In the genomic region with DNA sequence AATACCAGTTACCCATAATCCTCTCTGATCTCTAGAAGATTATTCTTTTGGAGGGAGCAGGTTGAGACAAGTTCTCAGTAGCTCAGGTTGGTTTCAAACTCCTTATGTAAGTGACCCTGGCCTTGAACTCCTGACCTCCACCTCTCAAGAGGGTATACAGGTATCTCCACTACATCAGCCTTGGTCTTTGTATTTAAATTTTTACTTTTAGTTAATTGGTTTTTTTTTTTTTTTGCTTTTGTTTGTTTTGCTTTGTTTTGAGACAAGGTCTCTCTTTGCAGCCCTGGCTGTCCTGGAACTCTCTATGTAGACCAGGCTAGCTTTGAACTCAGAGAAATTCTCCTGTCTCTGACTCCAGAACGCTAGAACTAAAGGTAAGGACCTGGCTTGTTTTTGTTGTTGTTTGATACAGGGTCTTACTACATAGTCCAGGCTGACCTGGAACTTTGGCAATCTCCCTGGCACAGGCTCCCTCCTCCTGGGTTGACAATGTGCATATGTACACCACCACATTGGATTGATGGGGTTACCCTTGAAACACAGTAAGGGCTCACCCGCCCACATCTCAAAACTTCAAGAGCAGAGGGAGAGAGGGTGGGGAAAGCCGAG, we compare ENCODE assay signal across 12 mouse cellular contexts. TPM values are rescaled to one million over a fixed set of nuclear protein-coding genes. Genes with fewer than 3 reads are reported as not detected.
DNase-seq lines count a peak whose midpoint lies in the region; ATAC-seq and TF ChIP-seq lines count a peak whose summit lies in the region.
"Had no signal": no experiment of that assay in that cellular context is flagged by ENCODE, and none has a peak within 500 bp of the region (broad histone marks: within the 10 kb centered on the region; RNA-seq: fewer than 3 reads in every experiment).

No protein-coding gene starts in this region.

- H3K9ac ChIP-seq in liver, adult 2 months (ENCODE audit: low read depth, low read length), result peak overlapping the region; percentile 45
- H3K9ac ChIP-seq in liver, embryonic 11.5 days (ENCODE audit: low read depth, low read length), result no peak overlapping the region
- H3K9ac ChIP-seq in liver, embryonic 15.5 days, result no peak overlapping the region
- no peak overlapping the region for H3K9ac ChIP-seq in forebrain, embryonic 16.5 days (replicated peaks; ENCODE audit: low read depth, low read length)
- H3K9ac ChIP-seq: forebrain, embryonic 13.5 days; limb, embryonic 13.5 days had no signal

- intact Hi-C loops in heart, postnatal 14 days (cut with DNase I), result no loop called here

- H3K9me3 ChIP-seq in liver, embryonic 11.5 days (ENCODE audit: control insufficient read depth, low read length), result no peaks in the 10 kb centered on the region
- H3K9me3 ChIP-seq in liver, embryonic 15.5 days (replicated peaks), result no peaks in the 10 kb centered on the region
- no peaks in the 10 kb centered on the region for H3K9me3 ChIP-seq in forebrain, embryonic 16.5 days (ENCODE audit: control insufficient read depth, low read length)
- H3K9me3 ChIP-seq: forebrain, embryonic 13.5 days; limb, embryonic 13.5 days had no signal

- peak; percentile 30 for DNase-seq in heart, adult 8-10 months (ENCODE audit: low spot score)
- no peak for DNase-seq in heart, postnatal 14 days
- no peak for DNase-seq in liver, adult 2 months (ENCODE audit: extremely low read depth, low read depth, low spot score)
- no peak for DNase-seq in liver, embryonic 11.5 days (ENCODE audit: low spot score)
- no peak for DNase-seq in left cerebral cortex, adult 18-20 months (ENCODE audit: low spot score in 2 of 2)
- DNase-seq: thymus, postnatal 36 days had no signal

- H3K4me3 ChIP-seq in liver, adult 2 months (ENCODE audit: insufficient read depth, low read depth, low read length), result no peak overlapping the region
- no peak overlapping the region for H3K4me3 ChIP-seq in liver, embryonic 11.5 days (ENCODE audit: low read depth, low read length)
- H3K4me3 ChIP-seq in bone marrow macrophage, adult 2 months (ENCODE audit: insufficient read depth, low read length), result no peak overlapping the region
- H3K4me3 ChIP-seq in liver, embryonic 15.5 days (replicated peaks), result no peak overlapping the region
- no peak overlapping the region for H3K4me3 ChIP-seq in forebrain, embryonic 16.5 days (replicated peaks; ENCODE audit: low read length)
- H3K4me3 ChIP-seq: forebrain, embryonic 13.5 days; limb, embryonic 13.5 days had no signal

- no peak for TF ChIP-seq CTCF in liver, adult 2 months (IDR thresholded peaks at IDR 0.05; ENCODE audit: low read depth, low read length)
- no peak for TF ChIP-seq CTCF in bone marrow macrophage, adult 2 months (IDR thresholded peaks at IDR 0.05; ENCODE audit: low read depth, low read length)

- H3K4me1 ChIP-seq in liver, adult 2 months (ENCODE audit: control insufficient read depth, insufficient read depth, low read length), result peaks cover 17% of the 10 kb centered on the region
- peaks cover 14% of the 10 kb centered on the region for H3K4me1 ChIP-seq in liver, embryonic 11.5 days (replicated peaks; ENCODE audit: control insufficient read depth, insufficient read depth, low read length)
- peaks cover 25% of the 10 kb centered on the region for H3K4me1 ChIP-seq in bone marrow macrophage, adult 2 months (ENCODE audit: control insufficient read depth, insufficient read depth, low read length)
- H3K4me1 ChIP-seq in liver, embryonic 15.5 days (replicated peaks), result peaks cover 46% of the 10 kb centered on the region
- peaks cover 14% of the 10 kb centered on the region for H3K4me1 ChIP-seq in forebrain, embryonic 16.5 days (replicated peaks; ENCODE audit: control insufficient read depth, insufficient read depth, low read length)

- peak overlapping the region; percentile 96 for H3K27ac ChIP-seq in liver, adult 2 months (replicated peaks; ENCODE audit: insufficient read depth, low read depth, low read length)
- H3K27ac ChIP-seq in liver, embryonic 11.5 days (ENCODE audit: low read depth, low read length), result no peak overlapping the region
- H3K27ac ChIP-seq in bone marrow macrophage, adult 2 months (ENCODE audit: insufficient read depth, low read depth, low read length), result peak overlapping the region; percentile 56
- H3K27ac ChIP-seq in liver, embryonic 15.5 days (replicated peaks), result peak overlapping the region; percentile 73
- no peak overlapping the region for H3K27ac ChIP-seq in forebrain, embryonic 16.5 days (ENCODE audit: low read length)
- H3K27ac ChIP-seq: forebrain, embryonic 13.5 days; hindbrain, postnatal 0 days; limb, embryonic 13.5 days had no signal

- no peak overlapping the region; the same call in 1 of the 2 replicates for H3K4me2 ChIP-seq in liver, embryonic 11.5 days
- peak overlapping the region; percentile 7; the same call in 1 of the 2 replicates for H3K4me2 ChIP-seq in liver, embryonic 15.5 days
- H3K4me2 ChIP-seq in forebrain, embryonic 16.5 days (ENCODE audit: low read length), result no peak overlapping the region
- H3K4me2 ChIP-seq: forebrain, embryonic 13.5 days; limb, embryonic 13.5 days had no signal

- ATAC-seq in liver, embryonic 11.5 days (replicated peaks; ENCODE audit: low FRiP score), result no peak
- no peak for ATAC-seq in liver, embryonic 15.5 days (ENCODE audit: insufficient read depth)
- ATAC-seq in forebrain, embryonic 16.5 days, result no peak
- ATAC-seq: forebrain, embryonic 13.5 days; hindbrain, postnatal 0 days had no signal

- no peaks in the 10 kb centered on the region; the same call in 1 of the 2 replicates for H3K79me2 ChIP-seq in liver, adult 2 months (ENCODE audit: control insufficient read depth, insufficient read depth, low read length)

- 3% methylated on average over 3 of the region's 3 CpGs for WGBS in liver, adult 2 months
- 56% methylated on average over 3 of the region's 3 CpGs for WGBS in liver, embryonic 11.5 days
- 23% methylated on average over 3 of the region's 3 CpGs for WGBS in liver, embryonic 15.5 days (ENCODE audit: insufficient replicate concordance)
- 72% methylated on average over 3 of the region's 3 CpGs for WGBS in forebrain, embryonic 16.5 days

- no peaks in the 10 kb centered on the region for H3K27me3 ChIP-seq in liver, adult 2 months (ENCODE audit: control insufficient read depth, insufficient read depth, low read length)
- H3K27me3 ChIP-seq in liver, embryonic 11.5 days (replicated peaks; ENCODE audit: control insufficient read depth, insufficient read depth, low read length), result no peaks in the 10 kb centered on the region
- H3K27me3 ChIP-seq in liver, embryonic 15.5 days, result no peaks in the 10 kb centered on the region
- no peaks in the 10 kb centered on the region for H3K27me3 ChIP-seq in forebrain, embryonic 16.5 days (replicated peaks; ENCODE audit: control insufficient read depth, insufficient read depth, low read length)
- H3K27me3 ChIP-seq: forebrain, embryonic 13.5 days; limb, embryonic 13.5 days had no signal

- peaks cover 12% of the 10 kb centered on the region for H3K36me3 ChIP-seq in liver, adult 2 months (ENCODE audit: control insufficient read depth, insufficient read depth, low read length)
- no peaks in the 10 kb centered on the region for H3K36me3 ChIP-seq in liver, embryonic 11.5 days (ENCODE audit: control insufficient read depth, insufficient read depth, low read length)
- peaks cover 6% of the 10 kb centered on the region for H3K36me3 ChIP-seq in liver, embryonic 15.5 days (replicated peaks)
- no peaks in the 10 kb centered on the region for H3K36me3 ChIP-seq in forebrain, embryonic 16.5 days (ENCODE audit: control insufficient read depth, insufficient read depth)

- TF ChIP-seq POLR2A in liver, adult 2 months (IDR thresholded peaks at IDR 0.05; ENCODE audit: extremely low read depth, insufficient read depth, low read length), result no peak
- TF ChIP-seq POLR2A in bone marrow macrophage, adult 2 months (IDR thresholded peaks at IDR 0.05; ENCODE audit: borderline replicate concordance, low read depth, low read length), result no peak

RNA-seq across cellular contexts. Expression of a gene that starts 3.7 kb away (rescaled TPM):
- total RNA-seq in heart, adult 8-10 months (2022), result 1 to 10 TPM; 4.9 to 7.4 (median 5.6) TPM
- 1 to 10 TPM; 1.1 to 1.6 TPM for total RNA-seq in heart, postnatal 14 days (2021)
- 7.6 and 7.9 TPM in 2 replicates for total RNA-seq in liver, adult 2 months (2014; rRNA removed)
- 6.7 and 11.6 TPM in 2 replicates for polyA plus RNA-seq in liver, adult 2 months (2012; rRNA removed)
- polyA plus RNA-seq in liver, embryonic 11.5 days (2014; fragmentation: Nextera tagmentation; extraction: Ambion mirVana), result 2.2 and 2.9 TPM in 2 replicates
- 4.3 and 5.1 TPM in 2 replicates for polyA plus RNA-seq in bone marrow macrophage, adult 2 months (2012; ENCODE audit: insufficient read depth, insufficient read length, missing spikeins)
- 0.99 and 1.5 TPM in 2 replicates for polyA plus RNA-seq in liver, embryonic 15.5 days (2015; fragmentation: Nextera tagmentation; extraction: Ambion mirVana)
- 10 to 100 TPM; 18.3 to 18.8 TPM for total RNA-seq in left cerebral cortex, adult 18-20 months (2021)
- 5.4 and 11.9 TPM in 2 replicates for polyA plus RNA-seq in forebrain, embryonic 16.5 days (2015; fragmentation: Nextera tagmentation; extraction: Ambion mirVana)

RNA-seq across cellular contexts. Expression of a gene that starts 3.8 kb away (rescaled TPM):
- total RNA-seq in heart, adult 8-10 months (2022), result 10 to 100 TPM; 80.1 to 91.4 (median 86.9) TPM
- total RNA-seq in heart, postnatal 14 days (2021), result 10 to 100 TPM; 22.7 to 27.6 TPM
- 841 and 970 TPM in 2 replicates for total RNA-seq in liver, adult 2 months (2014; rRNA removed)
- 1,676 and 1,979 TPM in 2 replicates for polyA plus RNA-seq in liver, adult 2 months (2012; rRNA removed)
- 45.0 and 51.0 TPM in 2 replicates for polyA plus RNA-seq in liver, embryonic 11.5 days (2014; fragmentation: Nextera tagmentation; extraction: Ambion mirVana)
- 57.2 and 63.0 TPM in 2 replicates for polyA plus RNA-seq in bone marrow macrophage, adult 2 months (2012; ENCODE audit: insufficient read depth, insufficient read length, missing spikeins)
- polyA plus RNA-seq in liver, embryonic 15.5 days (2015; fragmentation: Nextera tagmentation; extraction: Ambion mirVana), result 137 and 160 TPM in 2 replicates
- total RNA-seq in left cerebral cortex, adult 18-20 months (2021), result 10 to 100 TPM; 33.5 to 39.8 TPM
- 47.7 and 54.8 TPM in 2 replicates for polyA plus RNA-seq in forebrain, embryonic 16.5 days (2015; fragmentation: Nextera tagmentation; extraction: Ambion mirVana)

RNA-seq across cellular contexts. Expression of a gene that starts 5.6 kb away (rescaled TPM):
- total RNA-seq in heart, adult 8-10 months (2022), result 10 to 100 TPM; 13.2 to 16.4 (median 15.4) TPM
- 1 to 10 TPM; 8.2 to 9.7 TPM for total RNA-seq in heart, postnatal 14 days (2021)
- total RNA-seq in liver, adult 2 months (2014; rRNA removed), result 5.5 and 5.6 TPM in 2 replicates
- polyA plus RNA-seq in liver, adult 2 months (2012; rRNA removed), result 8.0 and 16.6 TPM in 2 replicates
- polyA plus RNA-seq in liver, embryonic 11.5 days (2014; fragmentation: Nextera tagmentation; extraction: Ambion mirVana), result 5.7 and 7.3 TPM in 2 replicates
- polyA plus RNA-seq in bone marrow macrophage, adult 2 months (2012; ENCODE audit: insufficient read depth, insufficient read length, missing spikeins), result 26.9 and 32.4 TPM in 2 replicates
- 12.0 and 13.1 TPM in 2 replicates for polyA plus RNA-seq in liver, embryonic 15.5 days (2015; fragmentation: Nextera tagmentation; extraction: Ambion mirVana)
- 10 to 100 TPM; 13.8 to 14.0 TPM for total RNA-seq in left cerebral cortex, adult 18-20 months (2021)
- polyA plus RNA-seq in forebrain, embryonic 16.5 days (2015; fragmentation: Nextera tagmentation; extraction: Ambion mirVana), result 37.4 and 39.5 TPM in 2 replicates

RNA-seq across cellular contexts. Expression of a gene that starts 13.2 kb away (rescaled TPM):
- 1 to 10 TPM; 2.1 to 3.8 (median 3.2) TPM for total RNA-seq in heart, adult 8-10 months (2022)
- total RNA-seq in heart, postnatal 14 days (2021), result 1 to 10 TPM; 1.8 to 2.0 TPM
- 0.67 and 0.74 TPM in 2 replicates for total RNA-seq in liver, adult 2 months (2014; rRNA removed)
- 9.4 and 14.6 TPM in 2 replicates for polyA plus RNA-seq in liver, adult 2 months (2012; rRNA removed)
- polyA plus RNA-seq in liver, embryonic 11.5 days (2014; fragmentation: Nextera tagmentation; extraction: Ambion mirVana), result 6.1 and 7.2 TPM in 2 replicates
- polyA plus RNA-seq in bone marrow macrophage, adult 2 months (2012; ENCODE audit: insufficient read depth, insufficient read length, missing spikeins), result 5.8 and 6.0 TPM in 2 replicates
- polyA plus RNA-seq in liver, embryonic 15.5 days (2015; fragmentation: Nextera tagmentation; extraction: Ambion mirVana), result 1.2 and 1.5 TPM in 2 replicates
- total RNA-seq in left cerebral cortex, adult 18-20 months (2021), result 100 to 1,000 TPM; 171 to 178 TPM
- polyA plus RNA-seq in forebrain, embryonic 16.5 days (2015; fragmentation: Nextera tagmentation; extraction: Ambion mirVana), result 74.1 and 89.9 TPM in 2 replicates

RNA-seq across cellular contexts. Expression of a gene that starts 32.0 kb away (rescaled TPM):
- total RNA-seq in heart, adult 8-10 months (2022), result 1 to 10 TPM; 8.5 to 8.9 (median 8.7) TPM
- total RNA-seq in heart, postnatal 14 days (2021), result 1 to 10 TPM; 6.1 to 7.0 TPM
- 4.1 and 5.3 TPM in 2 replicates for total RNA-seq in liver, adult 2 months (2014; rRNA removed)
- 4.7 and 5.2 TPM in 2 replicates for polyA plus RNA-seq in liver, adult 2 months (2012; rRNA removed)
- 9.8 and 11.9 TPM in 2 replicates for polyA plus RNA-seq in liver, embryonic 11.5 days (2014; fragmentation: Nextera tagmentation; extraction: Ambion mirVana)
- polyA plus RNA-seq in bone marrow macrophage, adult 2 months (2012; ENCODE audit: insufficient read depth, insufficient read length, missing spikeins), result 4.2 and 5.7 TPM in 2 replicates
- 2.2 and 2.5 TPM in 2 replicates for polyA plus RNA-seq in liver, embryonic 15.5 days (2015; fragmentation: Nextera tagmentation; extraction: Ambion mirVana)
- 10 to 100 TPM; 13.1 to 14.1 TPM for total RNA-seq in left cerebral cortex, adult 18-20 months (2021)
- polyA plus RNA-seq in forebrain, embryonic 16.5 days (2015; fragmentation: Nextera tagmentation; extraction: Ambion mirVana), result 9.0 and 12.5 TPM in 2 replicates

Comparison
In these comparisons a context has a peak if more than half of its experiments do, and no peak if none do; other contexts are left out.
1. H3K27ac ChIP-seq: peak in liver, adult 2 months (single experiment), bone marrow macrophage, adult 2 months (single experiment) and liver, embryonic 15.5 days (single experiment); none in liver, embryonic 11.5 days (single experiment) and forebrain, embryonic 16.5 days (single experiment).
2. RNA of a gene that starts 3.8 kb away (polyA plus RNA-seq): 1,676 to 1,979 TPM in liver, adult 2 months; 137 to 160 TPM in liver, embryonic 15.5 days, 57.2 to 63.0 TPM in bone marrow macrophage, adult 2 months, 47.7 to 54.8 TPM in forebrain, embryonic 16.5 days and 45.0 to 51.0 TPM in liver, embryonic 11.5 days; every median in the first group is over 10 times any median in the second.